In genomic region chr10:105312986-105313385, GRCm38 (mm10) we compare ENCODE assay signal across 23 mouse cellular contexts.
"Had no signal": no experiment of that assay in that cellular context is flagged by ENCODE, and none has a peak within 500 bp of the region (broad histone marks: within the 10 kb centered on the region; RNA-seq: fewer than 3 reads in every experiment).

No protein-coding gene starts in this region.

- H3K4me1 ChIP-seq: heart, embryonic 10.5 days; heart, embryonic 12.5 days; hindbrain, embryonic 12.5 days; intestine, embryonic 15.5 days; limb, embryonic 10.5 days; limb, embryonic 12.5 days had no signal

- H3K27ac ChIP-seq: heart, embryonic 10.5 days; hindbrain, embryonic 10.5 days; hindbrain, embryonic 12.5 days; hindbrain, embryonic 14.5 days; intestine, embryonic 15.5 days; layer of hippocampus, adult 2 months; left cerebral cortex, adult 2 months; limb, embryonic 10.5 days; limb, embryonic 12.5 days had no signal

- DNase-seq: gastrocnemius, postnatal 14 days; gastrocnemius, postnatal 36 days; heart, adult 18-20 months; heart, postnatal 10 days; heart, postnatal 4 days; kidney, adult 18-20 months; kidney, adult 8-10 months; kidney, postnatal 10 days; kidney, postnatal 25 days; kidney, postnatal 4 days had no signal

- H3K4me3 ChIP-seq: heart, embryonic 10.5 days; heart, embryonic 12.5 days; hindbrain, embryonic 10.5 days; hindbrain, embryonic 12.5 days; intestine, embryonic 15.5 days; layer of hippocampus, adult 2 months; left cerebral cortex, adult 2 months; limb, embryonic 10.5 days; limb, embryonic 12.5 days had no signal

- H3K27me3 ChIP-seq: heart, embryonic 12.5 days; hindbrain, embryonic 12.5 days; intestine, embryonic 15.5 days; limb, embryonic 12.5 days had no signal

- H3K36me3 ChIP-seq: heart, embryonic 10.5 days; heart, embryonic 12.5 days; hindbrain, embryonic 10.5 days; hindbrain, embryonic 12.5 days; intestine, embryonic 15.5 days; limb, embryonic 10.5 days; limb, embryonic 12.5 days had no signal

- ATAC-seq: hindbrain, embryonic 16.5 days; inflammation-experienced regulatory T-cells, adult 6 months; intestine, embryonic 15.5 days; intestine, postnatal 0 days had no signal

- H3K9ac ChIP-seq: heart, embryonic 12.5 days; hindbrain, embryonic 12.5 days; hindbrain, embryonic 14.5 days; intestine, embryonic 15.5 days; limb, embryonic 12.5 days had no signal
